Mouse (Mus musculus) frontal cortex, postnatal 14 days (tissue): ENCODE results near the gene Trpm3.

Source experiments
- DNase-seq, 2 experiments: peaks; one replicate each; pipeline ENCODE4 v3.0.0; 2022; ENCODE audit warnings: low spot score in 2 of 2

The Trpm3 gene

GRCm38 (mm10) chr19:23034117-23034516, 895.3 kb downstream of the Trpm3 start:
- no peak for DNase-seq

GRCm38 (mm10) chr19:23034933-23035332, 896.1 kb downstream of the Trpm3 start:
- DNase-seq = no peak

- no peak for DNase-seq
Measured at GRCm38 (mm10) chr19:23035786-23036185, 896.9 kb downstream of the Trpm3 start.

GRCm38 (mm10) chr19:23036782-23037477, 898.1 kb downstream of the Trpm3 start:
- DNase-seq = no peak

GRCm38 (mm10) chr19:23037499-23037898, 898.7 kb downstream of the Trpm3 start:
- DNase-seq = no peak

DNA sequence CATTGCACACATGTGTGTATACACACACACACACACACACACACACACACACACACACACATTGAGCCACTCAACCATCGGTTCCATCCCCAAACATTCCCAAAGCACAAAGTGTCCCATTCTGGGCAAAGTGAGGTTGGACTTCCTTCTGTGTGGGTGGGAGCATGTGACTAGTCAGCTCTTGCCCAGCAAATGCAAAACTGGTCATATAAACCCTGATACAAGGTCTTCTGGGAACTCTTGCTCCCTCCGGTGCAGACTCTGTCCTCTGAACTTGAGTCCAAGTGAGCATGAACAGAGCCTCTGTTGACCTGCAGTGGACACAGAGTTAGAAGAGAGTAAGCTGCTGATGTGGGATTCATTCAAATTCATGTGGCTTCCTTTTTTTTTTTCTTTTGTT, 899.5 kb downstream of the Trpm3 start:
- DNase-seq = no peak

DNA sequence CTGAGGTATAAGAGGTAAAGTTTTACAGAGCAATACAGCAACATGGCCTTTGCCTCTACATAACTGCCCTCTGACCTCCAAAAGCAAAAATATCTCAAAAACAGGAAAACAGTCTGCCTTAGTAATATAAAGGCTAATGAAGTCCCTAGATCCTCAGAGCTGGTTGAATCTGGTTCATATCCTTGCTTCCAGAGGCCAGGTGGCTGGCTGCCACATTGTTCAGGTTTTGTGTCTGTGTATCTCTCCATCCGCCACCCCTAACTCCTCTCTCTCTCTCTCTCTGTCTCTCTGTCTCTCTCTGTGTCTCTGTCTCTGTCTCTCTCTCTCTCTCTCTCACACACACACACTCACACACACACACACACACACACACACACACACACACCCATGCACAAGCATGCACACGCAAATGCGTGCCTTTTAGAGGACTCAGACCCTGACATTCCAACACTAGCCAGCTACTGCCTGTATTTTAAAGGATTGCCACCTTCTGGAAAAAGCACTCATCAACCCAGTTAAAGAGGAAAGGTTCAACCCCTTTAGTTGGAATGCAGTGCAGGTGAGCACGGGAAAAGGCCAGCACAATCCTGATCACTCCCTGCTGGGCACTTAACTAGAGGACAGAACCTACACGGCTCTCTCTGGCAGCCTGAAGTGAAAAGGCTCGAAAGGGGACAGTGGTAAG, 902.8 kb downstream of the Trpm3 start:
- DNase-seq = no peak

GRCm38 (mm10) chr19:23042168-23042733, 903.4 kb downstream of the Trpm3 start:
- no peak for DNase-seq

DNA sequence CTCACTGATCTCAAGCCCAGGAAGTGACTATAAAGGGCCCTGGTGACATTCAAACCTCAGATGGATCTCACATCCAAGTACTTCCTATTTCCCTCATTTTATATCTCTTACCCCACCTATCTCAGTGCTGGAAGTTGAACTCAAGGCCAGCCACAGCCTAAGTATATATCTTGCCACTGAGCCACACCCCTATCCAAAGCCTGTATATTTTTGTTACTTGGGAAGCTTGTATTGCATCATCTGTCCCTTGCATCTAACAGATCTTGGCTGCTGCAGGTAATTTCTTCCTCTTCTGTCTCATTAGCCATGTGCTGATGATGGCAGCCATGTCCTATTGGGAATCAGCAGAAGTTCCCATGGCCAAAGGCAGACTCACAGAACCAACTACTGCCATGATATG, 904.9 kb downstream of the Trpm3 start:
- DNase-seq = no peak
